Mouse (Mus musculus) megakaryocyte-erythroid progenitor cell, adult 5-6 weeks (primary cell): ENCODE data around the gene Ctc1. TPM values are rescaled to one million over a fixed set of nuclear protein-coding genes. Genes with fewer than 3 reads are reported as not detected.
"Not testable (repeated sequence)": the region's sequence is repeated elsewhere in the genome, so short reads cannot be mapped to it uniquely, and the experiment has no call there.

Experiments
- ATAC-seq: replicated peaks from 2 replicates; pipeline ENCODE4 v1.8.0; 2016; ENCODE audit warnings: mild to moderate bottlenecking, inconsistent platforms; ENCODE audit not compliant: severe bottlenecking, poor library complexity, low FRiP score, low TSS enrichment
- total RNA-seq, 2 experiments: library from RNA; stranded (forward) in 1 of 2; stranded (reverse) in 1 of 2; fragments of 200-1000, 215-1000 nt in 1 of 2; fragments of >200 nt in 1 of 2; fragmentation: Nextera tagmentation in 1 of 2; gene quantifications; 2 replicates each; pipeline ENCODE4 v1.2.3; 2014 to 2017

Gene Ctc1
- total RNA-seq, 2 experiments from 2014 or later = 20.4 to 46.7 TPM

DNA sequence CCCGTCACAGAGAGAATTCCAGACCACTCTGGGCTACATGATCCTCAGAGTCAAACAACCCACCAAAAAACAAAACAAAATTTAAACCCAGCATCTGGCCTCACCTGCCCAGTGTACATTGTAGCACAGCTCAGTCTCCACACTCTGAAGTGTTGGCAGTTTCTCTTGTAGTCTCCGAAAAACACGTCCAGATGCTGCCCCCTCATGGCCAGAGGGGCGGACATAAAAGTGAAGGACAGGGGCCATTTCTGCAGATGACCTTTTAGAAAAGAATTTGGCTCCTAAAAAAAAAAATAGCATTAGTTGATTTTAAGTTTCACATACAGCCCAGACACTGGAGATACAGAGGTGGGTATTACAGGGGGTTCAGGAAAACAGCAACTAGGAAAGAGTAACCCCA is 12.1 kb upstream of the Ctc1 start:
- no peak for ATAC-seq

DNA sequence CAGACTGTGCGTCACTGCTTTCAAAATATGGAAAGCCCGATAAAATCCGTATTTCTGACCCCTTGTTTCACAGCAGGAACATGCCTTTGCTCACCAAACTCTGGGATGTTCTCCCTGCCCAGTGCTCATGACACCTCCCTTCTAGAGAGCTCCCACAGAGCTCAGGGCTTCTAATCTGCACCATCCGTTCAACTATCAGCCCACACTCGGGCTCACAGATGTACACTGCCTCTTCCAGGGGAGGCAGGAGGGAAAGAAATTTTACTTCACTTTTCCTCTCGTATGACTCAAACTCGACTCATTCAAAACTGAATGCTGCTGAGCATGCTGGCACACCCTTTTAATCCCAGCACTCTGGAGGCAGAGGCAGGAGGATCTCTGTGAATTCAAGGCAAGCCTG is 10.5 kb upstream of the Ctc1 start:
- peak; percentile 68 for ATAC-seq

- not testable (repeated sequence) for ATAC-seq
Observed at GRCm38 (mm10) chr11:69006575-69006974, 9.1 kb upstream of the Ctc1 start.

DNA sequence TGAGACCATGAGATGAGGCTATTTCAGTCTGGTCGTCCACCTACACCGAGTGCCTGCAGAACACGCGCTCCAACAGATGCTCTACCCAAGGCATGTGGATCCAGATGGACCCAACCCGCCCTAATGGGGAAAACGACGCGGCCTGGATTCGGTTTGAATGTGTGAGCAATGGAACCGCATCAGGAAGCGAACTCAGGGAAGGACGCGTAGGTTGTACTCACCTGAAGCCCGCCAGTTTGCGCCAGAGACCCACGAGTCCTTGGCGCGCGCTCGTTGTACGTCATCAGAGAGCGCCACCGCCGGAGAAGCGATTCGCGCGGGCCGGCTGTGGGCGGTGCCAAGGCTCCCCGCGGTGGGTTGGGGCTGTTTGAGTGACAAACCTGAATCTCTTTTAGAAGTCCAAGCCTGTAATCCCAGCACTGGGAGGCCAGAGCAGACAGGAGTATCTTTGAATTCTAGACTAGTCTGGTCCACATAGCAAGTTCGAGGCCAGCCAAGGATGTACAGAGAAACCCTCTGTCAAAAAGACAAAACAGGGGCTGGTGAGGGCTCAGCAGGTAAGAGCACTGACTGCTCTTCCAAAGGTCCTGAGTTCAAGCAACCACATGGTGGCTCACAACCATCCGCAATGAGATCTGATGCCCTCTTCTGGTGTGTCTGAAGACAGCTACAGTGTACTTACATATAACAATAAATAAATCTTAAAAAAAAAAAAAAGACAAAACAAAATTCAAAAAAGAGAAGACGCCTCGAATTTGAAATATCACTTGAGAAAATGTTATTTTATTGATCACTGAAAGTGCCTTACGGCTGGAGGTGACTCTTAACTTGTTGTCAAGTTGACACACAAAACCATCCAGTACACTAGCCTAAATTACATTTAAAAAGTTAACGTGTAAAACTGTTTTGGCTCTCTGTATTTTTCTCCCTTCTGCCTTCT is 7.3 kb upstream of the Ctc1 start, which contains the start of gene Pfas:
Gene Pfas (minus strand): TSS at position 279 of the 940 bp plus-strand sequence.
- ATAC-seq = peak; percentile 72

DNA sequence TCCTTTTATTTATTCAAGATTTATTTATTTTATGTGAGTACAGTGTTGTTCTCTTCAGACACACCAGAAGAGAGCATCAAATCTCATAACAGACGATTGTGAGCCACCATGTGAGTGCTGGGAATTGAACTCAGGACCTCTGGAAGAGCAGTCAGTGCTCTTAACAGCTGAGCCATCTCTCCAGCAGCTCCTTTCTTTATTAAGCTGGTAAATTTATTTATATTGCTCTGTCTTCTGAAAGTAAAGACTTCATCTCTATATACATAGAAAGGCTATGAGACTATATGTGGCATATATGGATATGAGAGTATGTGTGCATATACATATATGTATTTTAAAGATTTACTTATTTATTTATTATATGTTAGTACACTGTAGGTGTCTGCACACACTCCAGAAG is 6.2 kb upstream of the Ctc1 start:
- no peak for ATAC-seq

GRCm38 (mm10) chr11:69010400-69011323 is 5.0 kb upstream of the Ctc1 start:
- ATAC-seq = no peak

GRCm38 (mm10) chr11:69011445-69011844 is 4.3 kb upstream of the Ctc1 start:
- not testable (repeated sequence) for ATAC-seq

DNA sequence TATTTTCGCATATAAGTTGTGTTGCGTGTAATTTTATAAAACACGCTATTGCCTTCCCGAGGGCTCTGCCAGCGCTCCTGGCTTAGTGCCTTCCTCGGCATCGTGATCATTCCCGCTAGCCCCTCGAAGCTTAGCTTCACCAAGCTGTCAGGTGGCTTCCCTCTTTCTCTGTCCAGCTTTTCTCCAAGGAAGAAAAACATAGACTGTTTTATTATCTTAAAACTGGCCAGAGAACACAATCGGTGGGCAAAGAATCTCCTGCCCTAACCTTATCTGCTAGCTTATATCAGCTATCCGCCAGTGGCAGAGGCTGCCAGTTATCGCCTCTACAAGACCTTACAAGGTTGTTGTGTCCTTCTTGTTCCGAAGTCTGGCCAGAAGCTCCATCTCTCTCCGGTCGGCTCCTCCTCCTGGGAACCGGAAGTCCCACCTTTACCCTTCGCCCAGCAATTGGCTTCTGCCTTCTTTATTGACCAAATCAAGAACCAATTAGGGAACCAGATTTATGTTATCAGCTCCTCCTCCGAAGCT is 3.6 kb upstream of the Ctc1 start:
- ATAC-seq = peak; percentile 78

GRCm38 (mm10) chr11:69016755-69017154 is 1.0 kb downstream of the Ctc1 start:
- ATAC-seq = no peak

DNA sequence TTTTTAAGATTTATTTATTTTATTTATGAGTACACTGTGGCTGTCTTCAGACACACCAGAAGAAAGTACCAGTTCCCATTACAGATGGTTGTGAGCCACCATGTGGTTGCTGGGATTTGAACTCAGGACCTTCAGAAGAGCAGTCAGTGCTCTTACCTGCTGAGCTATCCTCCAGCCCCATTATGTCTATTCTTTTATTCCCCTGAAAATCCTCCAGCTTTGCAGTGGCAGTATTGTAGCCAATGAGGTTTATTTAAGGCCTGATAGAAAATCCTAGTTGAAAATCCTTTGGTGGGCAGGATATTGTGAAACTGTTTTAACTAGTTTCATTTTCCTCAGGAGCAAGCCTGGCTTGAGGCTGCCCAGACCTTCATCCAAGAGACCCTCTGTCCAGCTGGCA is 5.0 kb downstream of the Ctc1 start:
- ATAC-seq = no peak

GRCm38 (mm10) chr11:69026562-69026961 is 10.9 kb downstream of the Ctc1 start:
- ATAC-seq = no peak

GRCm38 (mm10) chr11:69028805-69029204 is 13.1 kb downstream of the Ctc1 start:
- peak; percentile 86 for ATAC-seq

DNA sequence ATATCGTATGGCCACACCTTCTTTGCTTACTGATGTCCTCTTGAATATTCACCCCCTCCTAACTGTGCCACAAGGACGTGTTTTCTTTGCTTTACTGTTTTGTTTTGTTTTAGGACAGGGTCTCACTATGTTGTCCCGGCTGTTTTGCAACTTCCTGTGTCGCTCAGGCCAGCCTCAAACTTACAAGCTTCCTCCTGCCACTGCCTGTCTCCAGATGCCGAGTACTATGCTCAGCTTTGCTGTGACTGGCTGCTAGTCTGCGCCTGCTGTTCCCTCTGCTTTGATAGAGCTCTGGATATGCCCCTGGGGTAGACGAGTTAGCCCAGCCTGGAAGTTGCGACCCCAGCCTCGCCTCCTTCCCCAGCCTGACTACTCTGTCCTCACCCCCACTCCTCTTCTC is 17.8 kb downstream of the Ctc1 start:
- no peak for ATAC-seq

- ATAC-seq = no peak
Observed at GRCm38 (mm10) chr11:69034585-69034984, 18.9 kb downstream of the Ctc1 start.

DNA sequence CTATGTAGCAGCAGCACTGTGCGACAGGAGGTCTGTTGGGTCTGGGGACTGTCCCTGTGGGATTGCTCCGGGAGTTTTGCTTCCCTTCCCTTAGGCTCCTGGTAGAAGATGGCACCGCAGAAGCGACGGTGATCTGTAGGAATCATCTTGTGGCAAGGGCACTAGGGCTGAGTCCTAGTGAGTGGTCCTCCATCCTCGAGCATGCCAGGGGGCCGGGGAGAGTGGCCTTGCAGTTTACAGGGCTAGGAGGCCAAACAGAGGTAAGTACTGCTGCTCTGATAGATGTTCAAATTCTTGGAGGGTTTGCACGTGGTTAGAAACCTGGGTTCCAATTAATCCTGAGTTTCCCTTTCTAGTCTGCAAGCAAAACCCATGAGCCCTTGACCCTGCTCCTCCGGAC is 19.7 kb downstream of the Ctc1 start:
- no peak for ATAC-seq

DNA sequence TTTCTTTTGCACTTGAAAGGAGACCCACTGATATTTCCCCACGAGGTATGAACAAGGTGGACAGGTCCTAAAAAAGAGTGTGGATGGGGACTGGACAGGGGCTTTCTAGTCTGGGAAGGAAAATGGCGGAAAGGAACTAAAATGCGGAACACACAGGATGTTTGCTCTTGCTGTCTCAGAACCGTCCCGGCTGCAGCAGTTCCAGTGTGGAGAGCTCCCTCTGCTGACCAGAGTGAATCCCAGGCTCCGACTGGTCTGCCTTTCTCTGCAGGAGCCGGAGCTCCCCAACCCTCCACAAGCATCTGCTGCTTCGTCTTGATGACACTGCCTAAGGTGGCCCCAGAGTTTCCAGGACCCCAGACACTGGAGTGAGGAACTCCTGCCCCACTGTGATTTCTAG is 20.1 kb downstream of the Ctc1 start:
- peak; percentile 60 for ATAC-seq

GRCm38 (mm10) chr11:69036486-69037230 is 20.9 kb downstream of the Ctc1 start:
- ATAC-seq = no peak

DNA sequence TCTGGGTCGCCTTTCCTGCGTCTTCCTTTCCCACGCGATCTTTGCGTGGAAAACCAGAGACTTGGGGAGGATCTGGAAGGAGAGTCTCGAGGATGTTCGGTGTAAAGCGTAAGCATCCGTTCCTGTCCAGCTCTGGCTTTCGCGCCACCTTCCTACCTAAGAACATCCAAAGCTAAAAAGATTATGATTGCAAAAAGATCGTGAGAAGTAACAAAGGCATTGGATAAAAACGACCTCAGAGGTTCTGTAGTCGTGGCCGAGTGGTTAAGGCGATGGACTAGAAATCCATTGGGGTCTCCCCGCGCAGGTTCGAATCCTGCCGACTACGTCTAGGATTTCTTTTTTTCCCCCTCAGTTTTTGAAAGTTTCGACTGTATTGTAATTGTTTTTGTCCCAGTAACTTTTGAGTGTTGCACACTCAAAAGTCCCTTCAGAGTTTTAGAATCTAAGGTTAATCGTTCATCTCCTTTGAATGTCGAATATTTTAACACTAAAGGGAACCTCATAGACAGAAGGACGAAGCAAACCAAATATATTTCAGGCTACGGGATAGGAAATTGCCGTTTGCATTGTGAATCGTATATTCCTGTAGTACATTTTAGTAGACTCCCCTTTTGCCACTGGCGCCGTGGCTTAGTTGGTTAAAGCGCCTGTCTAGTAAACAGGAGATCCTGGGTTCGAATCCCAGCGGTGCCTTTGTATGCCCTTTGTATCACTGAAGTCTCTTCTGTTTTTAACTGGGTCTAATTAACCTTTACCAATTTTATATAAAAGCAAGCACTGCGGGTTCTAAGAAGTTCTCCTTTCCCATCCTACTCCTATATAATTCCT is 21.7 kb downstream of the Ctc1 start:
- ATAC-seq = no peak
